Mouse (Mus musculus) cerebellum, postnatal 10 days (tissue): ENCODE measurements around the gene Fat3.

Source experiments
- DNase-seq, 2 experiments: peaks; one replicate each; pipeline ENCODE4 v3.0.0; 2021; ENCODE audit warnings: mixed read lengths in 2 of 2

Fat3 gene

DNA sequence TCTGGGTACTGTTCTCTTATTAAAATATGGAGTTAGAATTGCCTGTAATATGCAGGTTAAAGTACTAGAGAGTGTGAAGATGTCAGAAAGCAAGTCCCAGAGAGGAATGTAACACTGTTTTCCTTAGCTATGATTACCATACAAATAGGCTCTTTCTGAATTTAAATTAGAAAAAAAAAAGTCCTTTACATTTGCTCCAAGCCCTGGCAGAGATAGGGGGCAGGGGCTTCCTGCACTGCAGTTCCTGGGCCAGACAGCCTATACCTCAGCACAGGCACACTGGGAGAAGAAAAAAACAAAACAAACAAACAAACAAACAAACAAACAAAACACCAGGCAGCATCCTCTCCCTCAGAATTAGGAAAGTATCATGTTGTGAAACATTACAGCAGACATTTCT, 274.5 kb downstream of the Fat3 start:
- no peak for DNase-seq

DNA sequence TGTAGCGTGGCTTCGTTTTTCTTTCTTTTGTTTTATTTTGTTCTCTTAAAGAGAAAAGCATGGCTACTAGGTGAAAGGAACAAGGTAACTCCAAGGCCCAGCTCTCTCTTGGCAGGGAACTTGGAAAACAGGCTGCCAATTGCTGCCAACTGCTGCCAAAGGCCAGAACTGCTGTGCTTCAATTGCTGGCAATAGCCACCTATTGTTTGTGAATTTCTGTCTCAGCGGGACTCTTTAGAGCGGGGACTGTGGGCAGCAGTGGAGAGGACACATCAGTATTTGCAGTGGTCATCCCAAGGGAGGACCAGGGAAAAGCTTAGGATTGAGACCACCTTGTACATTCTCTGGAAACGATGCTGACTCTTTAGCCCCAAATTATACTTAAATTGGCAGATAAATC, 279.2 kb downstream of the Fat3 start:
- peak; percentile 83 to 90 for DNase-seq

DNA sequence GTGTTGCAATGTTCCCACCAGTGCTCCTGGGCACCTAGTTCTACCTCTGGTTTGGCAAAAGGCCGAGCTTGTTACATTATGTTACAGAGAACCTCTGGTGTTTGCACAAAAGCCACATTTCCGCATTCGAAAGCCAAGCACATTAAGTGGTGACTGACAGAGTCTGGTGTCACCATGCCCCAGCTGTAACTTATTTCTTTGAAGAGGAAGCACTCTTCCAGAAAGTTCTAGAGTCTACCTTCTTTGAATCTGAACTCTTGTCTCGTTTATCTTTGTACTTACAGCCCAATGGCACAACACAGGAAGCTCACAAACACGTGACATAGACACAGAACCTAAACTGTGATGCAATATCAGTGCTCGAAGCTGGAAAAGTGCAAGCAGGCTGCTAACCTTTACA, 284.9 kb downstream of the Fat3 start:
- DNase-seq, result no peak

DNA sequence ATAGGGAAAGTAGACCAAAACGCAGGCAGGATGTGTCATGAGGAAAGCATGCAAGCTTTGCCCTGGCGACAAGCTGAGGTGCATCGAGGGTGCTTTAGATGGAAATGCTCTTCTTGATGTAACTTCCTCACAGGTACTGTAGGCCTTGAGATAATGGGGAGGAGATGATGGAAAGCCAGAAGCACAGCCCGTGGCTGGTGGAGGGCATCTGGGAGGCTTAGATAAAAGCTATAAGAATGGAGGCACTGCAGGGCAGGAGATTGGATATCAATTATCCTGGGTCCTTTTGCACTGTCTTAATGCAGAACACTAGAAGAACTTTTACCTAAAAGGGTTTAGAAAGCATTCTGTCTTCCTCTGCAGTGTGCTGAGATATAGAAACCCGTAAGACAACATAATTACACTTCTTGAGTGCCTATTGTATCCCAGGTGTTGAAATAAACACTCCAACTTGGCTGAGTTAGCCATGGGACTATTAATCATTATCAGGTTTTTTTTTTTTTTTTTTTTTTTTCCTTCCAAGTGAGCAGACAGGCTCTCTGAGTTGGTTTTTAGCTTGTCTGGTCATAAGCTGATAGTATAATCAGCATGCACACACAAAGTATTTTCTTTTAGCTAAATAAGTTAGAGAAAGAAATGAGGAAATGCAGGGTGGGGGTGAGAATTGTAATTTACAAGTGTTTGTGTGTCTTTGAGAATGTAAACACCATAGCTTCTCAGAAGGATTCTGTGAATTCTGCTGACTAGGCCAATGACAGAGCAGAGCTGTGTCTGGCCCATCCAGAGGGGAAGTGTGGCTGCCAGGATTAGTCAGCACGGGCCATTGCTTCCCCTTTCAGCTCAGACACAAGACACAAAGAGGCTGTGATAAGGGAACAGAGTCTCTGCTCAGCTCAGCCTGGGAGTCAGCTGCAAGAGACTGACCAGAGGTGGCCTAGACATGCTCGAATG, 286.1 kb downstream of the Fat3 start:
- peak; percentile 59 to 73 for DNase-seq

DNA sequence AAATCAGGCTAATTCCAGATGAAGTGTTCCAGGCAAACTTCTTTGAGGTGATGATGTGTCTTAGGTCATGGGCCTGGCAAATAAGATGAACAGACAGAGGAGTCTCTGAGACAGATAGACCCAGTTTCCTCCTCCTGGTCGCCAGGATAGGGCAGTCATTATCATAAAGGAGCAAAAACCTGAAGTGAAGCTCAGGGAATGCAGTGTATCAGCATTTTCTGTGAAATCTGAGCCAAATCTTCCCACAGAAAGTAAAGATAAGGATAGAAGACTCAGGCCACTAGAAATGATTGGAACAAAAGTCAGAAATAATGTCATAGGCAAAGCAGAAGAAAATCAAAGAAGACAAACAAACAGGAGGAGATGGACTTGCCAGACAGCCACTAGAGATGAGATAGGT, 287.8 kb downstream of the Fat3 start:
- no peak for DNase-seq

DNA sequence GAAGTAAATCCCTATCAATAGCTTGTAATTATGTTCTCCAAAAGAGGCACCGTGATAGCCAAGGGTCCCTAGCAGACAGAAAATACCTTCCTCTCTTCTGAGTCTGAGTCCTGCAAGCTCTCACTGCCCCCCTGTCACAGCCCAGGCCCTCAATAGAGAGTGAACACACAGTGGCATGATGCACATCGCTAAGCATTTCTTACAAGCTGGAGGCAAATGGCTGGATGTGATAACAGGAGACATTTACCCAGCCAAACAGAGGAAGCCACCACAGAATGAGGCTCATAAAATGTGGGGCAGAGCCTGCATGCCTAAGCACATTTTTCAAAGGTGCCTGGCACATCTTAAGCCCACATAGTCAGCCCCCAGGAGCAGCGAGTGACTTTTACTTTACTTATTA, 288.5 kb downstream of the Fat3 start:
- DNase-seq, result no peak

- DNase-seq, result peak; percentile 38 to 50
Measured at GRCm38 (mm10) chr9:16212163-16212562, 288.9 kb downstream of the Fat3 start.

DNA sequence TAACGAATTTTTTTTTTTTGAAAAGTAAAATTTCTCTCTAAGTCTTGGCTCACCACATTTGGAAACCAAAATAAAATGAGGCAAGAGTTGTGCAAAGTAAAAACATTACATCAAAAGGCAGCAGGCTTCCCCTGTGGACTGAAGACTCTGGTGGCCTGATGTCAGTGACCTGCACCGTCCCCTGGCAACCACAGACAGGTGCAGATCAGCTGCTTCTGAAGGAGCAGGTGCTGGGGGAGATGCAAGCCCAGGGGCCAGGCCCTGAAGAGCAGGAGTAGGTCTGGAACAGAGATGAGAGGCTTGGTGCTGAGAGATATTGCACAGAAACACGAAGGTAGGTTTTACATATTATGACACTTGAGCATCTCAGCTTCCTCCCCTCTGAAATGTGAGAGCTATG, 289.6 kb downstream of the Fat3 start:
- DNase-seq, result no peak

DNA sequence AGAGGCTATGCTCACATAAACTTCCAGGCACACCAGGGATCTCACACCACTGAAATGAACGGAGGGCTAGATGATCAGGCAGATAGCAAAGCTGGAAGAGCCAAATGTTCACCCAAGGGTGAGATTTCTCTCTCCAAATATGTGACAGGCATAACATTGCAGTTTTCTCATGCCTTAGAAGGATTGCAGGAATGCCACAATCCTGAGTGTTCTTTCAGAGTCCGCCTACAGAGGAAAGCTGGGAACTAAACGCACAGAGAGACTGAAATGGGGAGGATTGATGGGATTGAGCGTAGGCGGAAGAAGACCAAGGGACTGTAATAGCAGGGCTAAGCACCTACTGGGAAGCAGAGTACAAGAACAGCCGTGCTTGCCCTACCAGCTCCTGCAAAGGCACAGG, 298.8 kb downstream of the Fat3 start:
- no peak for DNase-seq

GRCm38 (mm10) chr9:16200948-16201347, 300.1 kb downstream of the Fat3 start:
- peak; percentile 89 to 91 for DNase-seq

DNA sequence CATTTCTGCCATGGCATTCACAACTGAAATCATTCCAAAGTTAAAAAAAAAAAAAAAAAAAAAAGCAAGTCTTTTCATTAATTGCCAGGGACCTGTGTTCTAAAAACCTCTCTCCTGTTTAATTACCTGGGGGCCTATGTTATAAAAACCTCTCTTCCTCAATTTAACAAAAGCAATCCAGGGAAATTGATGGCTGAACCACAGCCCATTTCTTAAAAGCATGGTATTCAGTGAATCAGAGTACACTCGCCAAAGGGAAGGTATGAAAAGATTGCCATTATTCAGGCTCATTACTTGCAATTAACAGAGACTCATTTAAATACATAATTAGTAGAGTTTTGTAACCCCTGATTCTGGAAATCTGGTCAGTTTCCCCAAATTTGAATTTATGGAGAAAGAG, 314.6 kb downstream of the Fat3 start:
- no peak for DNase-seq

GRCm38 (mm10) chr9:16169238-16169637, 331.8 kb downstream of the Fat3 start:
- peak; percentile 81 for DNase-seq

DNA sequence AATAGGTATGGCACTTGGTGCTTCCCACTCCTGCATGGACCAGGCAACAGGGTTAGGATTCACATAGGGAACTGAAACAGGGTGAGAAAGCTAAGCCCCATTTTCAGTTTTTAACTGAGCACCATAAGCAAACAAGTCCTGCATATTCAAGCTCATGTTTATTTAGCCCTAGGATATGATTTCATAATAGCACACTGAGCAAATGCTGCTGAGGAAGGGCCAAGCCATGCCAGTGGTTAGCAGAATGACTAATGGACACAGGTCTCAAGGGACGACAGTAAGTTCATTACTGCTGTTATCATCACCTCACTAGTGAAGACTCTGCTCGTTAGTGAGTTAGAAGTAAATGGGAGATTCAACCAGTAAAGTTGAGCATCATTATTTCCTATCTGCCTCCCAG, 333.0 kb downstream of the Fat3 start:
- no peak for DNase-seq

GRCm38 (mm10) chr9:16159366-16159765, 341.7 kb downstream of the Fat3 start:
- no peak for DNase-seq

GRCm38 (mm10) chr9:16153580-16153930, 347.5 kb downstream of the Fat3 start:
- no peak for DNase-seq

- no peak for DNase-seq
Measured at GRCm38 (mm10) chr9:16152756-16153579, 348.1 kb downstream of the Fat3 start.

GRCm38 (mm10) chr9:16150046-16150445, 351.0 kb downstream of the Fat3 start:
- DNase-seq, result no peak

DNA sequence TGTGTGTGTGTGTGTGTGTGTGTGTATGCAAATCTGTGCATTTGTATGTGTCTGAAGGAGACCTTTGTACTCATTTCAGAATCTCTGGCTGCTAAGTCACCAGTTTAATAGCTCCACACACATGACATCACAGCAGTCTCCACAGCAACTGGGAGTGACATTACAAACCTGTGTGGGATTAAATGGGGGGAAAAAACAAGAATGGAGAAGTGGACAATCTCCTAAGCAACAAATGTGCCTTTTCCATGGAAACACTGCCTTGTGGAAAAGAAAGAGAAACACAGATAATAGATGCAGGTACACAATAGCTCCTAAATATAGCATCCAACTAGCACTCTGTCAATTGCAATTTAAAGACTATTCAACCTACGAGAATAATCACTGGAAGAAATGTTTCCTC, 353.4 kb downstream of the Fat3 start:
- DNase-seq, result no peak

- DNase-seq, result no peak
Measured at GRCm38 (mm10) chr9:16144684-16145083, 356.4 kb downstream of the Fat3 start.

GRCm38 (mm10) chr9:16139300-16139699, 361.8 kb downstream of the Fat3 start:
- no peak for DNase-seq

GRCm38 (mm10) chr9:16133098-16133497, 368.0 kb downstream of the Fat3 start:
- no peak for DNase-seq

GRCm38 (mm10) chr9:16132594-16132993, 368.5 kb downstream of the Fat3 start:
- no peak for DNase-seq

DNA sequence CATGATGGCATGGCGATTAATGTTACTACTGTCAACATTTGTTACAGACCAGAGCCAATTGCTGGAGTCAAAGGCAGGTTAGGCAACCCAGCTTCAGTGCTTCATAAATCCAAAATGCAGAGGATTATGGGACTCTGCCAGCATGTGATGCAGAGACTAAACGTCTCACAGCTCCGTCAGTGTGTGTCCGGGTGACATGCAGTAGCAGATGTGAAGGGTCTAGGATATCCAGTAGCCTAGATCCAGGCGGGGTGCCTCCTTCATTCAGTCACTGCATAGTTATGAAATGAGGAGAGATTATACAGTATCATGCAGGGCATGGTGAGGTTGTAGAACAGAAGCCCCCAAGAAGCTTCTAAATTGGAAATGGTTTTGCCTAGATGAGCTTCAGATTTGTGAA, 379.3 kb downstream of the Fat3 start:
- no peak for DNase-seq
